Mouse (Mus musculus): ENCODE measurements at regions not wholly inside any gene's neighbourhood (a gene's known extent, or its start where the extent isn't known, plus 50 kb on each side); places are given as distances from the start of the nearest gene placed in this dataset.

- TF ChIP-seq CTCF (IDR thresholded peaks at IDR 0.05; ENCODE audit: extremely low read depth, insufficient read depth, low read length) (no peak), POLR2A (IDR thresholded peaks at IDR 0.05; ENCODE audit: extremely low read depth, insufficient read depth, low read length) (no peak)
Measured at GRCm38 (mm10) chr11:40561983-40562382, 133.0 kb downstream of the Mat2b start.
